Mouse (Mus musculus) cerebellum, adult 9-10 months (tissue): ENCODE measurements around the gene Arhgap19.

Experiments
- DNase-seq: peaks from one replicate; pipeline ENCODE4 v3.0.0; 2022

Arhgap19 gene

DNA sequence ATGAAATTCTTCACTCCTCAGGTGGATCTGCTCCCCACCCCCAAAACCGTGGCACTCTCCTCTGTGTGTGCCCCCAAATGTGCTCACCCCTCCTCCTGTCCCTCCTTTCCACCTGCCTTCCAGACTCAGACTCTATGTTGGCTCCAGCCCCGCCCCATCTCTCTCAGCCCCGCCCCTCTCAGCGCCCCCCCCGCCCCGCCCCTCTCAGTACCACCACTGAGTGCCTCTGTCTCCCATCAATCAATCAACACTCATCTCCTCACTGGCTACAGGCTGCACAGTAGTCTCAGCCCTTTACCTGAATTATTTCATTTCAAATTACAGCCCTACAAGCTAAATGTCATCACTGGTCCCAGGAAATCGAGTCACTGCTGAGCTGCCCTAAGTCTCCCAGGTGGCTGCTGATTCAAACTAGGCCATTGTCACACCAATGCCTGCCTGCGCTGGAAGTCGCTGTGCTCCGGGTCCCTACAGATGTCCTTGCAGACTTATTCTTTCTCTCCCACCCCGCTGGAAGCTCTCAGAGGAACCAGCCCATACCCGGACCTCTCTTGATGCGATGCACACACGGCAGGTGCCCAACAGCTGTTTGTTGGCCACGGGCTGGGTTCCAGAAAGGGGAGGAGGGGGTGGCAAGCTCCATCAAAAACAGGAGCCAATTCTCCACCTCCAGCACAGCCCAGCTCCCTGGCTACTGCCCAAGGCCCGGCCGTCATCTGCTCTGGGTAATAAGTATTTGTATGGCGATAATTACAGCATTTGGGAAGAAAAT, 64.0 kb downstream of the Arhgap19 start:
- DNase-seq, result no peak

DNA sequence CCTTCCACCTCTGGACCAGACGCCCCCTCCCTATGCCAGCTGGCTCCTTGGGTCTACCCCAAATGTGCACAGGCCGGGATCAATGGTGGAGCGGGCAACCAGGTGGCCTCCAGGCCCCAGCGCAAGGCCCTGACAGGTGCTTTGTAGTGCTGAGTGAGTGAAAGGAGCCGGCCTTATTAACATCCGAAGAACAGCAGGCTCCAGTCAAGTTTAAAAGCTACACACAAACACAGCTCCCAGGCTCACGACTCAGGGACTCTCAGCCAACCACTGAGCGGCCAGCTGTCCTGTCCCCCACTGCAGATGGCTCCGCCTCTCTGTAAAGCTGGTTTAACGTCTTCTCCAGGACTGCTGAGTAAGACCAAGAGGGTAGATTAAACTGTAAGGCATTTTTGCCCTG, 67.2 kb downstream of the Arhgap19 start:
- DNase-seq, result no peak

- DNase-seq, result no peak
These were observed 76.4 kb downstream of the Arhgap19 start for GRCm38 (mm10) chr19:41725491-41725890.

DNA sequence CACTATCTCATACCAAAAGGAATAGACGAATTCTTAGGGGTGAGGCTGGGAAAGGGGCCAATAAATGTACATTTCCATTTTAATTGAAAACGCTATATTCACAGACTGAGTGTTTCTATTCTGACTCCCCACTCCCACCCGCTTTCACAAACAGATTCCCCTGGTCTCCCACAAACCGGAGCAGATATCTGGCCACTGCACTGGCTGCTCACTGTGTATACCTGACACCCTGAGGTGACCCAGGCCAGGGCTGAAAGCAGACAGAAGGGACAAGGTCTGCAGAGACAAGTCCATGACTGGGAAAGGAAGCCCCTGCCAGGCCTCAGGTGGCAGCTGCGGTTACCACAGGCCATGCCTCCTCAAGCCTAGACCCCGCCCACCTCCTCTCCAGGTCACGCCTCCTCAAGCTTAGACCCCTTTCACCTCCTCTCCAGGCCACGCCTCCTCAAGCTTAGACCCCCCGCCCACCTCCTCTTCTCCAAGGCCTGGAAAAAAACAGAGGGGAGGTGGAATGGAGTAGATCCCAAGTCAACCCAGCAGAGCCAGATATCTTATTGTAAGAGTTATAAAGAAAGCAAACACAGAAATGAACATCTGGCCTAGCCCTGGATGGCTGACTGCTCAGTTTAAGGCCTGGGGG, 76.9 kb downstream of the Arhgap19 start:
- no peak for DNase-seq

- no peak for DNase-seq
These were observed 78.5 kb downstream of the Arhgap19 start for GRCm38 (mm10) chr19:41723337-41723736.

DNA sequence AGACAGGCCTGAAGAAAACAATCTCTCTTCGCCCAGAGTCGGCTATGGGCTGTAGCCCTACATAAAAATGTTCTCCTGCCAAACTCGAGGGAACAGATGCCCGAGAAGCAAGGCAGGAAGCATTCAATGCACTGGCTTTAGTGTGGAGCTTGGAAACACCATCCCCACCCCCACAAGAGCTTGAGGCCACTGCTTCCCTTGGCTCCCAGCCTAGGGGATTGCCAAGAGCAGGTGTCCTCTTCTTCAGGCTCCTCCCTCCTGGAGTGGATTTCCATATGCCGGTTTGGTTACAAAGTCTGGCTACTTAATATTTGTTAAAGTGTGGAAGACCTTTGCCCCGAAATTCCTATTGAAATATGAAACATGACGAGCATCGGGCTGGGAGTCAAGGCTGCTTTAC, 82.4 kb downstream of the Arhgap19 start:
- DNase-seq, result no peak
